Mouse (Mus musculus) c-Kit-negative CD71-positive TER-119-positive erythroid progenitor cells, embryonic 14.5 days (primary cell): ENCODE results near the gene Tcfl5.

Experiments
- DNase-seq: peaks from one replicate; pipeline ENCODE4 v3.0.0-alpha.2; 2013; ENCODE audit warnings: low read depth, low spot score

Tcfl5 gene

GRCm38 (mm10) chr2:180598157-180598705, 44.3 kb downstream of the Tcfl5 start:
- DNase-seq = no peak

DNA sequence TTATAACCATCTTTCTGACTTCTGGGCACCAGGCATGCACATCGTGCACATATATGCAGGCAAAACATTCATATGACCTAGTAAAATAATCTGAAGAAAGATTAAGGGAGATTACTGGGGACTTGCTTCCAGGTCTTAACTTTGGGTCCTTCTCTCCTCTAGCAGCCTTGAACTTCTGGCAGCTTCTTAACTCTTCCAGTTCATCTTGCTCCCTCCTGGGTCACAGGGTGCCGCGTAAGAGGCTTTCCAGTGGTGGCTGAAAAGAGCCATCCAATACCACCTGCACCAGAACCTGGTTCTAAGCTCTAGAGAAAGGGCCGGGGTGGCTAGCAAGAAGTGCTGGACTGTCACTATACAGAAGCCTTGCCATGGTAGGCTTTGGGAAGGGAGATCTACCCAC, 45.0 kb downstream of the Tcfl5 start, which contains the start of gene Col9a3:
Col9a3 (plus strand) TSS at position 301 of the 400 bp plus-strand sequence.
- no peak for DNase-seq

DNA sequence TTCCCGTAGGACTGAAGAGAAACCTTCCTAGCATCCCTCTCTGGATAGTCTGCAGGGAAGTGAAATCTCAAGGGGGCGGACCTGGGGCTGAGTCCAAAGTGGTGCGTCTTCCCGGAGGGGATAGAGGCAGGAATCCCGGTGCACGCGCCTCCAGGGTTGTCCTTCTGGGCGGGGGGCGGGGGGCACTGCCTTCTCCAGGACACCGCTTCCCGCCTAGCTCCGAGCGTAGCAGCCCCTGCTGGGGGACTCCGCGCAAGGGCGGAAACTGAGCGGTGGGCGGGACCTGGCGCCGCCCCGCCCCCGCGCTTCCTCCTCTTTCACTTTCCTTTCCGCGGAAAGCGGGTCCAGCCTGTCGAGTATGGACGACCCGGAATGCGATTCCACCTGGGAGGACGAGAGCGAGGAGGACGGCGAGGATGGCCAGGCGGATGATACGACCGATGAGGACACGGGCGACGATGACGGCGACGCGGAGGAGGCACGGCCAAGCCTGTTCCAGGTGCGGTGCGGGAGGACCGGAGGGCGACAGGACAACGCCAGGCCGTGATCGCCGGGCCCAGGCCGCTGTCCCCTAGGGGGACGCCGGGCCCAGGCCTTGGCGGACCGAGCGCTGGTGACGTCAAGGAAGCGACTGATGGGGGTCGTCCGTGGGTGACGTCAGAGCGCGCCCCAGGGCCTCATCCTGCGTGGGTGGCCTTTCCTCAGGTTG, 53.2 kb downstream of the Tcfl5 start, which contains the start of gene Ogfr:
Ogfr (plus strand) TSS at position 123 of the 709 bp plus-strand sequence.
- DNase-seq = peak; percentile 60

- DNase-seq = no peak
These were observed 53.8 kb downstream of the Tcfl5 start for GRCm38 (mm10) chr2:180588736-180589122.

DNA sequence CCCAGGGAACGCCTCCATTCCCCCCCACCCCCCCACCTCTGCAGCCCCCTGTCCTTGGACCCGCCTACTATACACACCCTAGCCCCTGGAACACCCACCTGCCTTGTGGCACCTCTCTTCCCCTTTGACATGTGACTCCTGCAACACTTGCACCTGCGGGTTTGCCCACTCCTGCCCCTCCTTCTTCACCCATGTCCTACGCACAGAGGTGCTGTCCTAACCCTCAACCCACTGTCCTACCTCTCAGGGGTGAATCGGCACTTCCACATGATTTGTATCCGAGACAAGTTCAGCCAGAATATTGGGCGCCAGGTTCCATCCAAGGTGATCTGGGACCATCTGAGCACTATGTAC, 59.4 kb downstream of the Tcfl5 start:
- DNase-seq = no peak

DNA sequence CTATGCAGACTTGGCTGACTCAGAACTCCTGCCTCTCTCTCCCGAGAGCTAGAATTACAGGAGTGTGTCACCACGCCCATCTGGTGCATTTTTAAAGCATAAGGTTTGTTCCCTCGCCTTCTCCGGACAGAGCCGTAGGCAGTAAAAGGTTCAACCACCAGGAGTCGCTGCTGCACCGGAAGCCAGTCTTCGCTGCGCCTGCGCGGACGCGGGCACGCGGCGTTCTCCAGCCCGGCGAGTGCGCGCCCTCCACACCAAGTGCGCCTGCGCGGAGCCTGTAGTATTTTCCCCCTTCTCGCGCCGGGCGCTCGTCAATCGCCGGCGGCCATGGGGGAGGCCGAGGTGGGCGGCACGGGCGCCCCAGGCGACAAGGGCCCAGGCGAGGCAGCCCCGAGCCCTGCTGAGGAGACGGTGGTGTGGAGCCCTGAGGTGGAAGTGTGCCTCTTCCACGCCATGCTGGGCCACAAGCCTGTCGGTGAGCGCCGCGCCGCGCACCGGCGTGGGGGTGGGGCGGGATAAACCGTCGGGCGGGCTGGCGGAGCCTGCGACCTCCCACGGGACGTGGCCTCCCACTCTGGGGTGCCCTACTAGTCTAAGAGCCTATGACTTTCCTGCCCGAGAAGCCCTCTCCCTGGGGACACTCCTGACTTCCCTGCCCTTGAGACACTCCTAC, 59.9 kb downstream of the Tcfl5 start:
- peak; percentile 91 for DNase-seq

- no peak for DNase-seq
These were observed 61.5 kb downstream of the Tcfl5 start, which contains the start of gene Mrgbp for GRCm38 (mm10) chr2:180581002-180581401. TSS of gene Mrgbp (plus strand) at chr2:180581304.

GRCm38 (mm10) chr2:180578686-180579085, 63.8 kb downstream of the Tcfl5 start:
- DNase-seq = peak; percentile 33

DNA sequence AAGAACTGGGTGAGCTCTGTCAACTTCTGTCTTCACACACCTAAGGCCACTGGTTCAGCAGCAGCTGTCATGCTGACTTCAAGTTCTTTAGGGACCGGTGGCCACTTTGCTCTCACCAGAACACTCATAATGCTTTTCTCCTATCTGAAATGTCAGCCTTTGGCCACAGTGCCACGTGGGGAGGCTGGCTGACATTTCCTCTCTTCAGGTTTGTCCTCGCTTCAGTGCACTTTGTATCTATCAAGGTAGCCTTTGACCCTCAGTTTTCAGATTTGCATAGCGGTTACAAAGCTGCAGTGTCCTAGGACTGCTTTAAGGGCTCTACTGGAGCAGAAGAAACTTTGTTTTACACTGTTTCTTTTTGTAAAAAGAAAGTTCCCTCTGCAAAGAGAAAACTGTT, 66.0 kb downstream of the Tcfl5 start:
- no peak for DNase-seq
